Mouse (Mus musculus): Measurements from ENCODE around the gene Ccdc137. TPM values are rescaled to one million over a fixed set of nuclear protein-coding genes. Genes with fewer than 3 reads are reported as not detected.

Gene Ccdc137
- polyA plus RNA-seq, 1 experiment from 2014 or later: 18.6 TPM

DNA sequence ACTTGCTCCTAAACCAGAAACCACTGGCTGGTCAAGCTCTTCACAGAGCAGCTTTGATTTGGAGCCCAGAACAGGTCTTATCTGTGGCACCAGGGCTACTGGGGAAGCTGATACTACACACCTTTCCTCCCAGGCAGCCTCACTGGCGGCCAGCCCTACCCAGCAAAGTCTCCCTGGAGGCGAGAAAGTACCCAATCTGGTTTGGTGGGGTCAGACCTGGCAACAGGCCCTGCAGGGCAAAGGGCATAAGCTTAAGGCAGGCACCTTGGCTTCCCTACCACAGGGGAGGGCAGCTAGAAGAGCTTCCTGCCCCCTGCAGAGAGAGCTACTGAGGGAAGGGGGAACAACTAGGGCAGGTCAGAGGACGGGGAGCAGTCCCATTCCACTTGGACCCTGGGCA lies 42.4 kb downstream of the Ccdc137 start:
- WGBS: 30% methylated on average over 3 of the region's 3 CpGs
- Histone ChIP-seq H3K27me3 (replicated peaks; ENCODE audit: control insufficient read depth, insufficient read depth, low read length) (no peaks in the 10 kb centered on the region), H3K4me3 (ENCODE audit: low read depth, low read length) (no peak overlapping the region), H3K4me1 (ENCODE audit: control insufficient read depth, insufficient read depth, low read length) (no peaks in the 10 kb centered on the region), H3K4me2 (ENCODE audit: low read length) (no peak overlapping the region), H3K9ac (ENCODE audit: low read length) (no peak overlapping the region), H3K27ac (ENCODE audit: low read depth, low read length) (no peak overlapping the region), H3K36me3 (ENCODE audit: control insufficient read depth, insufficient read depth, low read length) (peaks cover 37% of the 10 kb centered on the region), H3K9me3 (replicated peaks; ENCODE audit: control insufficient read depth, low read length) (no peaks in the 10 kb centered on the region)
- ATAC-seq (no peak), DNase-seq (ENCODE audit: low spot score) (no peak)

DNA sequence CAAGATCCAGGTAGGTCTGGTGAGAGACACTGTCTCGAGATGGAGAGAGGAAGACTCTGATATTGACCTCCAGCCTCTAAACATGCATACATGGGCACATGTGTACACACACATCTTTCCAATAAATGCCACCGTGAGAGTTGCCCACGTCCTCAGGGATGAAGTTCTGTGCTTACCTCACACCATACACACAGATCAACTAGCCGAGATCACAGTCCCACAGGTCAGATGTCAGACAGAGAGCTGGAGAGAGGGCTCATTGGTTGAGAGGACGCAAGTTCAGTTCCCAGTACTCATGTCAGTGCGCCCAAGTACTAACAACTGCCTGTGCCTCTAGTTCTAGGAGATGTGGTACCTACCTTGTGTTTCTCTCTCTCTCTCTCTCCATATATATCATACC lies 43.1 kb downstream of the Ccdc137 start:
- WGBS: 65% methylated on average over 6 of the region's 6 CpGs
- Histone ChIP-seq H3K9ac (ENCODE audit: low read length) (no peak overlapping the region), H3K27ac (ENCODE audit: low read depth, low read length) (no peak overlapping the region), H3K4me2 (ENCODE audit: low read length) (no peak overlapping the region), H3K27me3 (replicated peaks; ENCODE audit: control insufficient read depth, insufficient read depth, low read length) (no peaks in the 10 kb centered on the region), H3K4me3 (ENCODE audit: low read depth, low read length) (no peak overlapping the region), H3K36me3 (ENCODE audit: control insufficient read depth, insufficient read depth, low read length) (peaks cover 31% of the 10 kb centered on the region), H3K4me1 (ENCODE audit: control insufficient read depth, insufficient read depth, low read length) (no peaks in the 10 kb centered on the region), H3K9me3 (replicated peaks; ENCODE audit: control insufficient read depth, low read length) (no peaks in the 10 kb centered on the region)
- ATAC-seq: no peak
- no peak for DNase-seq (ENCODE audit: low spot score)

GRCm38 (mm10) chr11:120501701-120502100 lies 43.8 kb downstream of the Ccdc137 start:
- H3K27me3 ChIP-seq (replicated peaks; ENCODE audit: control insufficient read depth, insufficient read depth, low read length): no peaks in the 10 kb centered on the region
- DNase-seq (ENCODE audit: low spot score) (no peak), ATAC-seq (no peak)
- H3K9me3 ChIP-seq (replicated peaks; ENCODE audit: control insufficient read depth, low read length): no peaks in the 10 kb centered on the region
- no peaks in the 10 kb centered on the region for H3K4me1 ChIP-seq (ENCODE audit: control insufficient read depth, insufficient read depth, low read length)
- H3K36me3 ChIP-seq (ENCODE audit: control insufficient read depth, insufficient read depth, low read length): peaks cover 24% of the 10 kb centered on the region
- H3K4me3 ChIP-seq (ENCODE audit: low read depth, low read length): no peak overlapping the region
- 85% methylated on average over 4 of the region's 4 CpGs for WGBS
- H3K4me2 ChIP-seq (ENCODE audit: low read length): no peak overlapping the region
- H3K27ac ChIP-seq (ENCODE audit: low read depth, low read length): no peak overlapping the region
- H3K9ac ChIP-seq (ENCODE audit: low read length): no peak overlapping the region

GRCm38 (mm10) chr11:120505661-120506060 lies 47.7 kb downstream of the Ccdc137 start:
- no peak overlapping the region for H3K4me3 ChIP-seq (ENCODE audit: low read depth, low read length)
- H3K27me3 ChIP-seq (replicated peaks; ENCODE audit: control insufficient read depth, insufficient read depth, low read length): no peaks in the 10 kb centered on the region
- peaks cover 4% of the 10 kb centered on the region for H3K4me1 ChIP-seq (ENCODE audit: control insufficient read depth, insufficient read depth, low read length)
- no peak for DNase-seq (ENCODE audit: low spot score)
- H3K4me2 ChIP-seq (ENCODE audit: low read length): no peak overlapping the region
- H3K36me3 ChIP-seq (ENCODE audit: control insufficient read depth, insufficient read depth, low read length): no peaks in the 10 kb centered on the region
- H3K27ac ChIP-seq (ENCODE audit: low read depth, low read length): no peak overlapping the region
- H3K9me3 ChIP-seq (replicated peaks; ENCODE audit: control insufficient read depth, low read length): no peaks in the 10 kb centered on the region
- ATAC-seq: no peak
- 92% methylated on average over 3 of the region's 3 CpGs for WGBS
- no peak overlapping the region for H3K9ac ChIP-seq (ENCODE audit: low read length)

DNA sequence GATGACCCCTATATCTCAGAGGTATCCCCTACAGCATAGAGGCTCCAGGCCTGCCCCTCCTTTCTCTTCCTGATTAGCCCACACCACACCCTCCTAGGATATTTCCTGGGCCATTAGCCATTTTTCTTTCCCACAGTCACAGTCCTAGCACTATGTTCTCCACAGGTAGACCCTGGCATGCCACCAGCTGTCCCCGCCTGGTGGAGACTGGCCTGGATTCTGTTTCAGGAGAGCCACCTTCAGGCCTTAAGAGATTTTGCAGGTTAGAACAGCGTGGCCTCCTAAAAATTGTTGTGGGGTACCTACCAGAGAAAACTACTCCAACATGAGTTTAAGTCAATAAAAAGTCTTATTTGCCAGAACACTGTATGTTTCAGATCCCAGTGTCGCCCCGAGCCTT lies 49.0 kb downstream of the Ccdc137 start:
- Histone ChIP-seq H3K27ac (ENCODE audit: low read depth, low read length) (no peak overlapping the region), H3K4me1 (ENCODE audit: control insufficient read depth, insufficient read depth, low read length) (peaks cover 6% of the 10 kb centered on the region), H3K9ac (ENCODE audit: low read length) (no peak overlapping the region), H3K4me2 (ENCODE audit: low read length) (no peak overlapping the region), H3K9me3 (replicated peaks; ENCODE audit: control insufficient read depth, low read length) (no peaks in the 10 kb centered on the region), H3K36me3 (ENCODE audit: control insufficient read depth, insufficient read depth, low read length) (no peaks in the 10 kb centered on the region), H3K27me3 (replicated peaks; ENCODE audit: control insufficient read depth, insufficient read depth, low read length) (no peaks in the 10 kb centered on the region), H3K4me3 (ENCODE audit: low read depth, low read length) (no peak overlapping the region)
- no peak for ATAC-seq
- no peak for DNase-seq (ENCODE audit: low spot score)
- 57% methylated on average over 4 of the region's 4 CpGs for WGBS

- H3K36me3 ChIP-seq (ENCODE audit: control insufficient read depth, insufficient read depth, low read length): no peaks in the 10 kb centered on the region
- no peaks in the 10 kb centered on the region for H3K9me3 ChIP-seq (replicated peaks; ENCODE audit: control insufficient read depth, low read length)
- no peak overlapping the region for H3K4me2 ChIP-seq (ENCODE audit: low read length)
- H3K9ac ChIP-seq (ENCODE audit: low read length): no peak overlapping the region
- no peak for ATAC-seq
- no peak overlapping the region for H3K27ac ChIP-seq (ENCODE audit: low read depth, low read length)
- no peak for DNase-seq (ENCODE audit: low spot score)
- H3K27me3 ChIP-seq (replicated peaks; ENCODE audit: control insufficient read depth, insufficient read depth, low read length): no peaks in the 10 kb centered on the region
- H3K4me3 ChIP-seq (ENCODE audit: low read depth, low read length): no peak overlapping the region
- WGBS: 85% methylated on average over 13 of the region's 13 CpGs
- peaks cover 6% of the 10 kb centered on the region for H3K4me1 ChIP-seq (ENCODE audit: control insufficient read depth, insufficient read depth, low read length)
These were observed 49.8 kb downstream of the Ccdc137 start for GRCm38 (mm10) chr11:120507611-120508289.

DNA sequence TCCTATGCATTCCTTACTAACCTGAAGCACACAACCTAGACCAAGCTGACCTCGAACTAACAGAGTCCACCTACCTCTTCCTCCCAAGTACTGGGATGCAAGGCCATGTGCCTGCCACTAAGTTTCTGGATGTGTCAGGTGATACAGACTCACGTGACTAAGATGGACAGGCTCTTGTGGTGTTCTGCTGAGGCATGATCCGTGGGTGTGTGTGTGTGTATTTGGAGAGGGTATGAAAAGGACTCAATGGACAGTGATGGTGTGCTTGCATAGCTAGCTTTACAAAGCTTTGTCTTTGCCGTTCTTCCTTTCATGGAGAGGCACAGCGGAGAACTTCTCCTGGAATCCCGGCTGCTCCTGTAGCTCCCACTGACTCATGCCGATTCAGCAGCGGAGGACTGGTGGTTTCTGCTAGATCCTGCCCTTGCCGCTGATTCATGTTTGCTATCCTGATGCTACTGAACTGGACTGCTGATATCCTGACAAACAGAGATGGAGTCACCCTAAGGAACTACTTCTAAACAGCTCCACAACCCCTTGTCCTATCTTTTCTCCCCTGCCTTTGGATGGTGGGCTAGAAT lies 50.5 kb downstream of the Ccdc137 start:
- Histone ChIP-seq H3K27me3 (replicated peaks; ENCODE audit: control insufficient read depth, insufficient read depth, low read length) (no peaks in the 10 kb centered on the region), H3K4me3 (ENCODE audit: low read depth, low read length) (no peak overlapping the region), H3K36me3 (ENCODE audit: control insufficient read depth, insufficient read depth, low read length) (no peaks in the 10 kb centered on the region), H3K4me1 (ENCODE audit: control insufficient read depth, insufficient read depth, low read length) (peaks cover 6% of the 10 kb centered on the region), H3K9me3 (replicated peaks; ENCODE audit: control insufficient read depth, low read length) (no peaks in the 10 kb centered on the region), H3K4me2 (ENCODE audit: low read length) (no peak overlapping the region), H3K27ac (ENCODE audit: low read depth, low read length) (no peak overlapping the region), H3K9ac (ENCODE audit: low read length) (no peak overlapping the region)
- no peak for ATAC-seq
- WGBS: 84% methylated on average over 9 of the region's 9 CpGs
- no peak for DNase-seq (ENCODE audit: low spot score)

- no peaks in the 10 kb centered on the region for H3K9me3 ChIP-seq (replicated peaks; ENCODE audit: control insufficient read depth, low read length)
- H3K27ac ChIP-seq (ENCODE audit: low read depth, low read length): no peak overlapping the region
- no peaks in the 10 kb centered on the region for H3K36me3 ChIP-seq (ENCODE audit: control insufficient read depth, insufficient read depth, low read length)
- ATAC-seq: no peak
- WGBS: 27% methylated on average over 4 of the region's 4 CpGs
- no peak overlapping the region for H3K4me2 ChIP-seq (ENCODE audit: low read length)
- H3K27me3 ChIP-seq (replicated peaks; ENCODE audit: control insufficient read depth, insufficient read depth, low read length): no peaks in the 10 kb centered on the region
- no peak for DNase-seq (ENCODE audit: low spot score)
- no peak overlapping the region for H3K4me3 ChIP-seq (ENCODE audit: low read depth, low read length)
- H3K9ac ChIP-seq (ENCODE audit: low read length): no peak overlapping the region
- peaks cover 6% of the 10 kb centered on the region for H3K4me1 ChIP-seq (ENCODE audit: control insufficient read depth, insufficient read depth, low read length)
These were observed 52.0 kb downstream of the Ccdc137 start for GRCm38 (mm10) chr11:120509940-120510339.

GRCm38 (mm10) chr11:120510375-120511030 lies 52.6 kb downstream of the Ccdc137 start:
- WGBS: 5% methylated on average over 16 of the region's 16 CpGs
- Histone ChIP-seq H3K36me3 (ENCODE audit: control insufficient read depth, insufficient read depth, low read length) (no peaks in the 10 kb centered on the region), H3K9ac (ENCODE audit: low read length) (peak overlapping the region; percentile 43; the same call in 1 of the 2 replicates), H3K4me1 (ENCODE audit: control insufficient read depth, insufficient read depth, low read length) (peaks cover 6% of the 10 kb centered on the region), H3K4me3 (ENCODE audit: low read depth, low read length) (no peak overlapping the region), H3K27me3 (replicated peaks; ENCODE audit: control insufficient read depth, insufficient read depth, low read length) (no peaks in the 10 kb centered on the region), H3K4me2 (ENCODE audit: low read length) (peak overlapping the region; percentile 34), H3K9me3 (replicated peaks; ENCODE audit: control insufficient read depth, low read length) (no peaks in the 10 kb centered on the region), H3K27ac (ENCODE audit: low read depth, low read length) (no peak overlapping the region)
- ATAC-seq (no peak), DNase-seq (ENCODE audit: low spot score) (no peak)
